Mouse (Mus musculus) ES-Bruce4 (cell line): Measurements from ENCODE around the gene Phospho1.

Experiments used
- CTCF ChIP-seq: IDR thresholded peaks from one replicate; pipeline ENCODE4 v1.8.1; 2011; ENCODE audit warnings: low read depth, low read length
- EP300 ChIP-seq: IDR thresholded peaks from 2 replicates; pipeline ENCODE4 v1.6.1; 2011; ENCODE audit warnings: low read depth, low read length; ENCODE audit not compliant: insufficient read depth
- POLR2A ChIP-seq: IDR thresholded peaks from one replicate; pipeline ENCODE4 v1.8.1; 2011; ENCODE audit warnings: low read length; ENCODE audit not compliant: insufficient read depth

GRCm38 (mm10) chr11:95857716-95858527 lies 33.6 kb downstream of the Phospho1 start:
- TF ChIP-seq EP300 = no peak
- TF ChIP-seq POLR2A = peak; percentile 3
- TF ChIP-seq CTCF = no peak
